Mouse (Mus musculus) stomach, postnatal 0 days (tissue): ENCODE data around the gene Bex1.

Experiments
- CTCF ChIP-seq: IDR thresholded peaks from 2 replicates; pipeline ENCODE4 v1.5.1; 2016; ENCODE audit warnings: antibody characterized with exemption, low read depth, mild to moderate bottlenecking, moderate library complexity
- EP300 ChIP-seq: optimal IDR thresholded peaks from 2 replicates; pipeline ENCODE3; 2016; ENCODE audit warnings: antibody characterized with exemption

DNA sequence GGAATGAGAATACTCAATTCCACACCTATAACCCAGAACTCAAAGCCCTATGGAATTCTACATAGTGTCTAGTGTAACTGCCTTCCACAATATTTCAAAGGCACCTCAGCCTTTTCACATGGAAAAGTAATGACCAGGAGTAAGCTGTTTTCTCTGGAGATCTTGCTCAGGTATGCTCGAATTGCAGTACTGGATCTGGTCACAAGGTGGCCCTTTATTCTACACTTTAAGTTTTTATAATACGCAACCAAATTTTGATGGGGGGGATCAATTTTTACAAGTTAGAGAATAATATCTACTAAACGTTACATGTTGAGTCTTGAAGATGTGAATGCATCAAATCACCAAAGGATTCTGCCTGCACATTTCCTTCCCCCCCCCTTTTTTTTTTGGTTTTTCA lies 22.8 kb upstream of the Bex1 start:
- peak; percentile 69 for TF ChIP-seq CTCF
- TF ChIP-seq EP300: no peak
